Mouse (Mus musculus) ES-Bruce4 (cell line): Measurements from ENCODE around the gene 4930415O20Rik.

ENCODE experiments used
- CTCF ChIP-seq: IDR thresholded peaks from one replicate; pipeline ENCODE4 v1.8.1; 2011; ENCODE audit warnings: low read depth, low read length
- EP300 ChIP-seq: IDR thresholded peaks from 2 replicates; pipeline ENCODE4 v1.6.1; 2011; ENCODE audit warnings: low read depth, low read length; ENCODE audit not compliant: insufficient read depth
- POLR2A ChIP-seq: IDR thresholded peaks from one replicate; pipeline ENCODE4 v1.8.1; 2011; ENCODE audit warnings: low read length; ENCODE audit not compliant: insufficient read depth

- TF ChIP-seq CTCF, result no peak
- TF ChIP-seq POLR2A, result no peak
- TF ChIP-seq EP300, result no peak
Observed at GRCm38 (mm10) chr15:98552758-98553157, 18.0 kb upstream of the 4930415O20Rik start.
